Mouse (Mus musculus): ENCODE measurements around the gene Sema4a.

DNA sequence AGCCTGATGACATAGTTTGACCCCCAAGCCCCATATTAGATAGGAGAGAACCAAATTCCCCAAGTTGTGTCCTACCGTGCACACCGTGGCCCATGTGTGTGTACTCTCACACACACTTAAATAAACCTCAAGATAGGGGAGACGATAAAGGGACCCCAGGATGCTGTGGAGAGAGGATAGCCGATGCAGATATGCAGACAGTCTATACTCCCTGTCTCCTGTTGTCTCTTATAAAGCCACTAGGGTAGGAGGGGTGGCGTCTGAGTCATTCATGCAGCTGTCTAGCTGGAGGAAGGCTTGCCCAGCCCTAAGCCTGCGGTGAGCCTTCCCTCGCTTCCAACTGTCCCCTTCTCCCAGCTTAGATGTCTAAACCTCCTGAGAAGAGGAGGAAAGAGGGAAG is 39.1 kb upstream of the Sema4a start:
- TF ChIP-seq CTCF (IDR thresholded peaks at IDR 0.05; ENCODE audit: low read depth) (0 out of 2 replicates have a peak, but pooled peaks have one; percentile 15), EP300 (optimal IDR thresholded peaks at IDR 0.05) (no peak)
